Mouse (Mus musculus): ENCODE measurements around the gene Map2k4. TPM values are rescaled to one million over a fixed set of nuclear protein-coding genes. Genes with fewer than 3 reads are reported as not detected.

Gene Map2k4
- total RNA-seq (2023) = 48.1 TPM

GRCm38 (mm10) chr11:65788154-65788553 is at the start of gene Map2k4:
Gene Map2k4, minus strand, starts transcription at chr11:65788297.

GRCm38 (mm10) chr11:65806909-65807504 is 18.9 kb upstream of the Map2k4 start, which contains the start of gene Zkscan6:
Gene Zkscan6, plus strand, starts transcription at chr11:65807175.

Other genes starting within 250 kb of the Map2k4 start
- 23.0 TPM for gene Zkscan6, start 18.9 kb upstream of the Map2k4 start, total RNA-seq (2023)

All from CD4-positive naive resting alpha-beta T cell, adult 76 days (primary cell).